Mouse (Mus musculus) limb, embryonic 11.5 days (tissue): ENCODE data around the gene G3bp2. TPM values are rescaled to one million over a fixed set of nuclear protein-coding genes. Genes with fewer than 3 reads are reported as not detected.

Experiments used
- ATAC-seq: fragments of 200-750 bp; cut with Nextera tagmentation; 2 replicates; pipeline ENCODE4 v1.8.0; 2017; ENCODE audit warnings: low read depth; ENCODE audit not compliant: insufficient number of reproducible peaks, low FRiP score, low TSS enrichment
- DNase-seq: peaks from one replicate; pipeline ENCODE4 v3.0.0-alpha.2; 2015; ENCODE audit warnings: low spot score
- H3K27ac ChIP-seq: fragments of 300-500 bp; sonication (generic); replicated peaks from 2 replicates; pipeline ENCODE4 v1.5.1; 2014; ENCODE audit warnings: low read depth, mild to moderate bottlenecking, low read length
- H3K27me3 ChIP-seq: fragments of 300-500 bp; sonication (generic); 2 replicates; pipeline ENCODE4 v1.6.1; 2014; ENCODE audit warnings: mild to moderate bottlenecking, low read length, mixed read lengths; ENCODE audit not compliant: control insufficient read depth, insufficient read depth
- H3K36me3 ChIP-seq: fragments of 300-500 bp; sonication (generic); 2 replicates; pipeline ENCODE4 v1.6.1; 2014; ENCODE audit warnings: mild to moderate bottlenecking, low read length, moderate library complexity, mixed read lengths; ENCODE audit not compliant: control insufficient read depth, insufficient read depth
- H3K4me1 ChIP-seq: fragments of 300-500 bp; sonication (generic); 2 replicates; pipeline ENCODE4 v1.6.1; 2014; ENCODE audit warnings: low read length, mixed read lengths; ENCODE audit not compliant: control insufficient read depth, insufficient read depth
- H3K4me2 ChIP-seq: fragments of 300-500 bp; sonication (generic); 2 replicates; pipeline ENCODE4 v1.6.1; 2014; ENCODE audit warnings: low read depth, mild to moderate bottlenecking, moderate library complexity; ENCODE audit not compliant: severe bottlenecking
- H3K4me3 ChIP-seq: fragments of 300-500 bp; sonication (generic); 2 replicates; pipeline ENCODE4 v1.5.1; 2014; ENCODE audit warnings: low read depth, low read length
- H3K9ac ChIP-seq: fragments of 300-500 bp; sonication (generic); 2 replicates; pipeline ENCODE4 v1.6.1; 2014; ENCODE audit warnings: mild to moderate bottlenecking, low read length
- H3K9me3 ChIP-seq: fragments of 300-500 bp; sonication (generic); 2 replicates; pipeline ENCODE4 v1.6.1; 2016; ENCODE audit warnings: low read length; ENCODE audit not compliant: control insufficient read depth
- WGBS: fragments of 180-500 bp; shearing (Covaris S2); extraction: QIAGEN DNeasy Blood & Tissue Kit; methylation state at CpG from one replicate; pipeline ENCODE4 v1.1.7; 2014; 5-methylcytosine and 5-hydroxymethylcytosine counted together
- polyA plus RNA-seq: library from polyadenylated mRNA; unstranded; fragments of >200 nt; fragmentation: Nextera tagmentation; extraction: Ambion mirVana; gene quantifications from 2 replicates; pipeline ENCODE4 v1.2.1, GENCODE M21; 2014

Gene G3bp2
- polyA plus RNA-seq, 1 experiment from 2014 or later, result 256 TPM

DNA sequence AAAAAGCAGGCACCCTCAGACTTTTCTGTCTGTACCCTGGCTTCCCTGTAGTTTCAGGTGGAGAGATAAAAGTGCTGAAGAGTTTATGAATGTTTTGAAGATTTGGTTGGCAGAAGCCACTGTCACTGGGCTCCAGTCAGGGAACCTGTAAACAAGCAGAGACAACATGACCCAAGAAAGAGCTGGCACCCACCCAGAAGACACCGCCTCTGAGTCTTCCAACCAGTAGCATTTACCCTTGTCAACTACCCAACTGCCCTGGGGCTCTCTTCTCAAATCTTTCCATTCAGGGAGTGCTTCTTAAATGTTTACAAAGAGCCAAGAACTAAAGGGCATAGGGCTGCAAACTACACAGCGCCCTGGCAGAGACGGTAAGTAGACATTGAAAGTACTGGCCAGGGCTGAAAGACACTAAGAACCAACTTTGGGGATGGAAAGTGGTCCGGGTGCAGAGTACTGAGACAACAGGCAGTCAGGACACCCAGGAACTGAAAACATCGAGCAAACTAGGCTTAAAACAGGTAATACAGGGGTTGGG, 27.4 kb upstream of the G3bp2 start:
- Histone ChIP-seq H3K9me3 (no peaks in the 10 kb centered on the region), H3K27ac (no peak overlapping the region), H3K9ac (no peak overlapping the region), H3K4me1 (0 out of 2 replicates have a peak, but pooled peaks cover 2% of the 10 kb centered on the region), H3K4me3 (no peak overlapping the region), H3K4me2 (no peak overlapping the region), H3K27me3 (no peaks in the 10 kb centered on the region), H3K36me3 (no peaks in the 10 kb centered on the region)
- 92% methylated on average over 5 of the region's 5 CpGs for WGBS
- ATAC-seq (no peak), DNase-seq (no peak)

DNA sequence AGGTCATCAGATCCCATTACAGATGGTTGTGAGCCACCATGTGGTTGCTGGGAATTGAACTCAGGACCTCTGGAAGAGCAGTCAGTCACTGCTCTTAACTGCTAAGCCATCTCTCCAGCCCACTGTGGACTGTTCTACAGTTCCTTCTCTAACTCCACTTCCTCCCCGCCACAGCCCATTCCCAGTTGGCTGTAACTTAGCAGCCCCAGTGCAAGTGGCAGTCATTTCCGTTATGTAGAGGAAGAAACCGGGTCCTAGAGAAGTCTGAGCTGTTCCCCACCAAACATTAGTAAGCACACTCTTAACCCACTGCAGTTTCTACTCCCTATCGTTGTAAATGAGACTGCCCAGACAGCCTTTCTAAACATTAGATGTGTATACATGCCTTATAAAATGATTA, 23.8 kb upstream of the G3bp2 start:
- DNase-seq, result no peak
- Histone ChIP-seq H3K4me3 (no peak overlapping the region), H3K4me1 (no peaks in the 10 kb centered on the region), H3K27ac (no peak overlapping the region), H3K4me2 (no peak overlapping the region), H3K9me3 (no peaks in the 10 kb centered on the region), H3K9ac (no peak overlapping the region), H3K36me3 (no peaks in the 10 kb centered on the region), H3K27me3 (no peaks in the 10 kb centered on the region)
- no peak for ATAC-seq
- 87% methylated on average over 4 of the region's 4 CpGs for WGBS

DNA sequence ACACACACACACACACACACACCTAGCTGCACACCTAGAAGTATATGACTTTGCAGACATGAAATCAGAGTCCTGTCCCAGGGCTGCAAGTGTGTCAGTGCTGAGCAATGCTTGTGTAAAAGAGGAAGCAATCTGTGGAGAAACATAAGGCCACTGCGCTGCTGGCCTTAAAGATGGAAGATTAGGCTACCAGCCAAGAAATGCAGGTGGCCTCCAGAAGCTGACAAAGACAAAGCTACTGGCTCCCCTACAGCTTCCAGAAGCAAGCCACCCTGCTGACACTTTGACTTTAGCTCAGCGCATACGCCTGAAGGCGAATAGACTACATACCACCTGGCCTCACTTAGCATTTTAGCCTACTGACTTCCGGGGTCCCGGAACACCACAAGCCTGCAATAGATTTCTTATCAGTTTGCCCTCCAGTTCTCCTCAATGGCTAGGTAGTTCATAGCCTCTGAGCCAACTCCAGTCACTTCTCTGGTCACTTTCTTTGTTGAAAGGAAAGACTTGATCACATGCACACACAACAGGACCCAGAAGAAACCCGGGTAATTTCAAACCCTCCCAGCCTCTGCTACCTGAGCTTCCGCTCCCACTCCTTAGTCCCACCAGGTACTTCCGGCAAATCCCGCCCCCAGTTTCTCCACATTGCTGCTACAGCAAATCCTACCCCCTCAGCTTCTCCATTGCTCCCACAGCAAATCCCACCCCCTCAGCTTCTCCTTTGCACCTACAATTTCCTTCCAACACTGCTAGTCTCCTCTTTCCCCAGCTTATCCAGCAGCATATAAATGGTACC, 23.0 kb upstream of the G3bp2 start:
- no peak overlapping the region for H3K27ac ChIP-seq
- ATAC-seq (no peak), DNase-seq (no peak)
- H3K27me3 ChIP-seq, result no peaks in the 10 kb centered on the region
- WGBS, result 46% methylated on average over 10 of the region's 10 CpGs
- H3K9me3 ChIP-seq, result no peaks in the 10 kb centered on the region
- H3K36me3 ChIP-seq, result no peaks in the 10 kb centered on the region
- H3K9ac ChIP-seq, result no peak overlapping the region
- H3K4me2 ChIP-seq, result no peak overlapping the region
- no peak overlapping the region for H3K4me3 ChIP-seq
- no peaks in the 10 kb centered on the region for H3K4me1 ChIP-seq

DNA sequence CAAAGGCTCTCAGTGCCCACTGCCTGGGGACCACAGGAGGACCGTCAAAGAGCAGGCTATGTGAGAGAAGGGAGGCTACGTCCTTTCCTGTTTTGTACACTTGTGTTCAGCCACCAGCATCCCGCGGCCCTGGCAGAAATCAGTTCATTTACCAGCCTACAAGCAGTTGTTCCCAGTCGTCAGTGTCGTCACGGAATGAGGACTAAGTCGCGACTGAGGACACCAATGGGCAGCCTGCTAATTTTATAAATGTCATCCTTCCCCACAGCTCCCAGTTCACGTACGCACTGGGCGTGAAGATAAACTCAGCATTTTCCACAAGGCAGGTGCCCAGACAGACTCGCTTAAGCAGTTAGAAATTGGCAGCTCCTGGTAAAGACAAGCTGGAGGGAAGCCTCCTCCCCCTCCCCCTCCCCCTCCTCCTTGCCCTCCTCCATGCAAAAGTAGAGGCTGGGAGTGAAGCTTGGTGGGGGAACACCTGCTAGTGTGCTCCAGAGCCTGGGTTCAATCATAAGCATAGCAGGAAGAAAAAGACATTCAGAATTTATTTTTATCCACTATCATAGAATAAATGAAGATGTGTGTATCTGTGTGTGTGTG, 20.4 kb upstream of the G3bp2 start:
- WGBS, result 68% methylated on average over 13 of the region's 13 CpGs
- H3K4me2 ChIP-seq, result no peak overlapping the region
- DNase-seq (no peak), ATAC-seq (no peak)
- no peak overlapping the region for H3K27ac ChIP-seq
- H3K4me3 ChIP-seq, result no peak overlapping the region
- no peaks in the 10 kb centered on the region for H3K27me3 ChIP-seq
- H3K9ac ChIP-seq, result no peak overlapping the region
- no peaks in the 10 kb centered on the region for H3K9me3 ChIP-seq
- no peaks in the 10 kb centered on the region for H3K4me1 ChIP-seq
- H3K36me3 ChIP-seq, result no peaks in the 10 kb centered on the region

DNA sequence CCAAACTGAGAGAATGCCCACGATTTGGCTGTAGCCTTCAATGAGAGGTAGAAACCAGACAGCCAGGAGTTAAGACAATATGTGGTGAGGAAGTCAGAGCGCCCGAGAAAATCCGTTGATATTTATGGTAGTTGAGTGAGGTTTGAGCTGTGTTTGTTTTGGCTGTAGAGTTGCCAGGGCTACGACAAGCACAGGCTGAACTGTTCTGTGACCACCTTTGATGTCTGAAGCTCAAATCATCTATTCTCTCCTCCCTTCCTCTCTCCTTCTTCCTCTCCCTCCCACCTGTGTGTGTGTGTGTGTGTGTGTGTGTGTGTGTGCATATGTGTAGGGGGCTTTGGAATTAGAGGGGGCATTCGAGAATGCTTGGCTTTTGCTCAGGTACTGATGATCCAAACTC, 19.5 kb upstream of the G3bp2 start:
- Histone ChIP-seq H3K4me1 (no peaks in the 10 kb centered on the region), H3K4me3 (no peak overlapping the region), H3K27ac (no peak overlapping the region), H3K9ac (no peak overlapping the region), H3K27me3 (no peaks in the 10 kb centered on the region), H3K36me3 (no peaks in the 10 kb centered on the region), H3K4me2 (no peak overlapping the region), H3K9me3 (no peaks in the 10 kb centered on the region)
- DNase-seq (no peak), ATAC-seq (no peak)
- WGBS, result 44% methylated on average over 6 of the region's 6 CpGs

DNA sequence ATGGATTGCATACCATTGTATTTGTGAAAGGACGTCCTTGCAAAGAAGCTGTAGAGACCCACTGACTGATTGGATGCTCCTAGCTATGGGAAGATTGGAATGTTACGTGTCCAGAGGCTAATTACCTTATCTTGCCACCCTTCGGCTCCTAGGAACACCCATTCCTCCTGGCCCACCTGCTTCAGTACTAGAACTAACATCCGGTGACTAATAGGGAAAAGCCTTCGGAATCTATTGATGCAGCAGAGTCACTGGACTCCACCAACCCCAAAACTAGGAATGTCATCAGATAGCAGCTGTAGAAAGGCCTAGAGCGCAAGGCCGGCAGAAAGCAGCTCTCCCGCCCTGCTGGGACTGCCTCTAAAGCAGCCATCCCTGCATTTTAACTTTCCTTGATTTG, 18.1 kb upstream of the G3bp2 start:
- Histone ChIP-seq H3K9ac (no peak overlapping the region), H3K4me3 (no peak overlapping the region), H3K27me3 (no peaks in the 10 kb centered on the region), H3K36me3 (no peaks in the 10 kb centered on the region), H3K4me1 (no peaks in the 10 kb centered on the region), H3K9me3 (no peaks in the 10 kb centered on the region), H3K4me2 (no peak overlapping the region), H3K27ac (no peak overlapping the region)
- 90% methylated on average over 8 of the region's 8 CpGs for WGBS
- ATAC-seq (no peak), DNase-seq (no peak)

DNA sequence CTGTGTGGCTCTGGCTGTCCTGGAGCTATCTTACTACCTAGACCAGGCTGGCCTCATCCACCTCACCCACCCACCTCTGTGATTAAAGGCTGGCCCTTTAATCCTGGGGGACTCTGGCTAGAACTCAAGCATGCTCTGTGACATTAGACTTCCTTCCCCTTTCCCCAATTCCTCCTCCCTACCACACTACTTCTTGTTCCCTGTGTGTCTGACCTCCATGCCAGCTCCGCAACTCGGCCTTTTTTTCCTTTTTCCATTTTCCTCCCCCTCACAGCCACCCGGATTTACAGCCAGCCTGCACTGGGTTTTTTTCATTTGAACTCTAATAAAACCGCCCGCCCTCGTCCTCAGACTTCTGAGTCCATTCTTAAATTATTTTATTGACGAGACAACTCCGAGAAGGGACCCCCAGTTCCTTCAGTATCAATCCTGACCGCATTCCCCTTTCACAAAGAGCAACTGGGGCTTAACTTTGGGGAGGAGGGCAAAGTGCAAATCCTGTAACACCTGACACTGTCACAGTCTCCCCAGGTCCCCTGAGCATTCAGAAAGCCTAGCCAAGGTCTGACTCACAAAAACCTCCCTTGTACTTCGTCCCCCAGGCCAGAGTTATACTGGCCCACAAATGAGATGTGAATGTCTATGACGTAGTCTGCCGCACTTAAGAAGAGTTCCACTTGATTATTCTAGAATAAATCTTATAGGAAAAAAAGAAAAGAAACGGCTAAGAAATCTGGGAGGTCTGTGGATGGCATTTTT, 15.0 kb upstream of the G3bp2 start:
- H3K27ac ChIP-seq, result 0 out of 2 replicates have a peak overlapping the region, but pooled peaks have one; percentile 16
- ATAC-seq (no peak), DNase-seq (no peak)
- no peaks in the 10 kb centered on the region for H3K36me3 ChIP-seq
- H3K4me1 ChIP-seq, result 0 out of 2 replicates have a peak, but pooled peaks cover 3% of the 10 kb centered on the region
- no peak overlapping the region for H3K4me2 ChIP-seq
- H3K4me3 ChIP-seq, result no peak overlapping the region
- no peaks in the 10 kb centered on the region for H3K27me3 ChIP-seq
- H3K9ac ChIP-seq, result no peak overlapping the region
- 41% methylated on average over 13 of the region's 13 CpGs for WGBS
- H3K9me3 ChIP-seq, result no peaks in the 10 kb centered on the region

DNA sequence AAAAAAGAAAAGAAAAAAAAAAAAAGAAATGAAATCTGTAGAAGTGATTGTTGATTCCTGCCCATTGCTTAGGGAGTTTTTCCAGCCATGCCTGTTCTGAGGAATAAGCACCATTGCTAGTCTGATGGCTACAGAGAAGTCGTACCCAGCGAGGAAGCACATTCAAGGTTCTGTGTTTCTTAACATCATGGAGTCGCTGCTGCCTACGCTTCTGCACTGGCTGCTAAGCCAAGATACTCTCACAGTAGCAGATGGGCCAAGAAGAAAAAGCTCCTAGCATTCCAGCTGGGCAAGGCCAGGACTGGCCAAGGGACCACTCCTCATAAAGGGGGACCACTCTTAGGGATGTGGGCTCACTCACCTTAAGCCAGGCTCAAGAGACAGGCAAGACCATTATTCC, 14.3 kb upstream of the G3bp2 start:
- 90% methylated on average over 4 of the region's 4 CpGs for WGBS
- no peaks in the 10 kb centered on the region for H3K36me3 ChIP-seq
- H3K9ac ChIP-seq, result no peak overlapping the region
- DNase-seq, result no peak
- 0 out of 2 replicates have a peak overlapping the region, but pooled peaks have one; percentile 16 for H3K27ac ChIP-seq
- 0 out of 2 replicates have a peak, but pooled peaks cover 4% of the 10 kb centered on the region for H3K4me1 ChIP-seq
- H3K9me3 ChIP-seq, result no peaks in the 10 kb centered on the region
- no peak for ATAC-seq
- H3K27me3 ChIP-seq, result no peaks in the 10 kb centered on the region
- no peak overlapping the region for H3K4me3 ChIP-seq
- no peak overlapping the region for H3K4me2 ChIP-seq
